Mouse (Mus musculus) NIH3T3 (cell line): ENCODE results near the gene Gm7137.
A peak's percentile ranks its signal among the peaks of the same experiment; 100 is the strongest.
"Not testable (repeated sequence)": the region's sequence is repeated elsewhere in the genome, so short reads cannot be mapped to it uniquely, and the experiment has no call there.

Experiments used
- DNase-seq: peaks from one replicate; pipeline ENCODE4 v3.0.0-alpha.2; 2012; ENCODE audit warnings: low read depth

Gene Gm7137

GRCm38 (mm10) chr10:77787876-77788275 is at the start of gene Gm7137:
TSS of gene Gm7137 (minus strand) at chr10:77788200.
- not testable (repeated sequence) for DNase-seq

- no peak for DNase-seq
Observed at GRCm38 (mm10) chr10:77835647-77836046, 47.6 kb upstream of the Gm7137 start, which contains the start of gene Krtap10-10. TSS of gene Krtap10-10 (plus strand) at chr10:77835947.

GRCm38 (mm10) chr10:77826951-77827350 is 39.0 kb upstream of the Gm7137 start, which contains the start of gene Krtap10-4:
TSS of gene Krtap10-4 (minus strand) at chr10:77827095.
- no peak for DNase-seq

- no peak for DNase-seq
Observed at GRCm38 (mm10) chr10:77819203-77819602, 31.2 kb upstream of the Gm7137 start.

GRCm38 (mm10) chr10:77818523-77818922 is 30.5 kb upstream of the Gm7137 start:
- DNase-seq, result no peak

GRCm38 (mm10) chr10:77815514-77815913 is 27.5 kb upstream of the Gm7137 start:
- peak; percentile 41 for DNase-seq

GRCm38 (mm10) chr10:77814382-77814781 is 26.4 kb upstream of the Gm7137 start, which contains the start of gene Gm2696:
TSS of gene Gm2696 (plus strand) at chr10:77814682.
- no peak for DNase-seq

GRCm38 (mm10) chr10:77811743-77812142 is 23.7 kb upstream of the Gm7137 start, which contains the start of gene Gm9507:
TSS of gene Gm9507 (minus strand) at chr10:77811843.
- no peak for DNase-seq

- no peak for DNase-seq
Observed at GRCm38 (mm10) chr10:77804095-77804494, 16.1 kb upstream of the Gm7137 start.

- no peak for DNase-seq
Observed at GRCm38 (mm10) chr10:77798921-77799508, 11.0 kb upstream of the Gm7137 start, which contains the start of gene Gm19668. TSS of gene Gm19668 (minus strand) at chr10:77799133.

- not testable (repeated sequence) for DNase-seq
Observed at GRCm38 (mm10) chr10:77798164-77798920, 10.3 kb upstream of the Gm7137 start.

GRCm38 (mm10) chr10:77797677-77798076 is 9.7 kb upstream of the Gm7137 start:
- no peak for DNase-seq

GRCm38 (mm10) chr10:77794976-77795375 is 7.0 kb upstream of the Gm7137 start, which contains the start of gene Gm9639:
TSS of gene Gm9639 (minus strand) at chr10:77795076.
- DNase-seq, result no peak

GRCm38 (mm10) chr10:77788621-77789020 is 621 bp upstream of the Gm7137 start:
- DNase-seq, result no peak

- DNase-seq, result not testable (repeated sequence)
Observed at GRCm38 (mm10) chr10:77783396-77783795, 4.6 kb downstream of the Gm7137 start.

- DNase-seq, result not testable (repeated sequence)
Observed at GRCm38 (mm10) chr10:77782442-77782841, 5.6 kb downstream of the Gm7137 start, which contains the start of gene Gm3250. TSS of gene Gm3250 (minus strand) at chr10:77782542.

GRCm38 (mm10) chr10:77776844-77777243 is 11.2 kb downstream of the Gm7137 start, which contains the start of gene Gm7138:
TSS of gene Gm7138 (minus strand) at chr10:77776944.
- not testable (repeated sequence) for DNase-seq

GRCm38 (mm10) chr10:77772142-77772541 is 15.9 kb downstream of the Gm7137 start:
- DNase-seq, result not testable (repeated sequence)

- not testable (repeated sequence) for DNase-seq
Observed at GRCm38 (mm10) chr10:77771225-77771624, 16.8 kb downstream of the Gm7137 start, which contains the start of gene Gm3238. TSS of gene Gm3238 (minus strand) at chr10:77771325.

GRCm38 (mm10) chr10:77769727-77770126 is 18.3 kb downstream of the Gm7137 start:
- DNase-seq, result no peak

GRCm38 (mm10) chr10:77759582-77759981 is 28.4 kb downstream of the Gm7137 start, which contains the start of gene Gm3233:
TSS of gene Gm3233 (minus strand) at chr10:77759682.
- not testable (repeated sequence) for DNase-seq

GRCm38 (mm10) chr10:77753448-77753847 is 34.6 kb downstream of the Gm7137 start:
- peak; percentile 12 for DNase-seq
